In genomic region chr2:138468046-138468572, GRCm38 (mm10) we compare ENCODE assay signal across 15 mouse cellular contexts.
"Had no signal": no experiment of that assay in that cellular context is flagged by ENCODE, and none has a peak within 500 bp of the region (broad histone marks: within the 10 kb centered on the region; RNA-seq: fewer than 3 reads in every experiment).

No protein-coding gene starts in this region.

- H3K9me3 ChIP-seq: limb, embryonic 10.5 days; midbrain, embryonic 15.5 days; neural tube, embryonic 13.5 days; stomach, embryonic 15.5 days had no signal

- H3K36me3 ChIP-seq: limb, embryonic 10.5 days; midbrain, embryonic 15.5 days; neural tube, embryonic 13.5 days; stomach, embryonic 15.5 days had no signal

- DNase-seq: kidney, adult 18-20 months; kidney, postnatal 10 days; kidney, postnatal 4 days; lung, embryonic 14.5 days; lung, postnatal 10 days; retina, postnatal 1 day; right cerebral cortex, postnatal 14 days; thymus, postnatal 4 days had no signal

- H3K4me3 ChIP-seq: layer of hippocampus, adult 2 months; limb, embryonic 10.5 days; midbrain, embryonic 15.5 days; neural tube, embryonic 13.5 days; stomach, embryonic 15.5 days had no signal

- H3K4me1 ChIP-seq: limb, embryonic 10.5 days; midbrain, embryonic 15.5 days; neural tube, embryonic 13.5 days; stomach, embryonic 15.5 days had no signal

- H3K27ac ChIP-seq: layer of hippocampus, adult 2 months; limb, embryonic 10.5 days; macrophage; midbrain, embryonic 15.5 days; neural tube, embryonic 13.5 days; stomach, embryonic 15.5 days had no signal

- ATAC-seq: midbrain, embryonic 15.5 days had no signal

- H3K9ac ChIP-seq: lung, embryonic 14.5 days; midbrain, embryonic 15.5 days; neural tube, embryonic 13.5 days; stomach, embryonic 15.5 days had no signal

- H3K4me2 ChIP-seq: liver, embryonic 11.5 days; lung, embryonic 14.5 days; midbrain, embryonic 15.5 days; neural tube, embryonic 13.5 days; stomach, embryonic 15.5 days had no signal

- H3K27me3 ChIP-seq: midbrain, embryonic 15.5 days; neural tube, embryonic 13.5 days; stomach, embryonic 15.5 days had no signal
